Mouse (Mus musculus) heart, embryonic 16.5 days (tissue): ENCODE measurements around the gene Hoxc5. TPM values are rescaled to one million over a fixed set of nuclear protein-coding genes. Genes with fewer than 3 reads are reported as not detected.

Source experiments
- ATAC-seq: fragments of 200-750 bp; cut with Nextera tagmentation; replicated peaks from 2 replicates; pipeline ENCODE4 v1.8.0; 2017; ENCODE audit warnings: moderate number of reproducible peaks; ENCODE audit not compliant: insufficient read depth, low FRiP score; ENCODE audit errors: extremely low read depth
- H3K27ac ChIP-seq: fragments of 300-500 bp; sonication (generic); 2 replicates; pipeline ENCODE4 v1.5.1; 2014; ENCODE audit warnings: mild to moderate bottlenecking, low read length, control low read depth, moderate library complexity
- H3K27me3 ChIP-seq: fragments of 300-500 bp; sonication (generic); 2 replicates; pipeline ENCODE4 v1.6.1; 2014; ENCODE audit warnings: low read length, mixed read lengths; ENCODE audit not compliant: control insufficient read depth, insufficient read depth
- H3K36me3 ChIP-seq: fragments of 300-500 bp; sonication (generic); 2 replicates; pipeline ENCODE4 v1.6.1; 2014; ENCODE audit not compliant: control insufficient read depth, insufficient read depth
- H3K4me1 ChIP-seq: fragments of 300-500 bp; sonication (generic); 2 replicates; pipeline ENCODE4 v1.6.1; 2014; ENCODE audit warnings: low read length, mixed read lengths; ENCODE audit not compliant: control insufficient read depth, insufficient read depth
- H3K4me2 ChIP-seq: fragments of 300-500 bp; sonication (generic); 2 replicates; pipeline ENCODE4 v1.6.1; 2014; ENCODE audit warnings: low read depth, mild to moderate bottlenecking, control low read depth, low read length
- H3K4me3 ChIP-seq: fragments of 300-500 bp; sonication (generic); 2 replicates; pipeline ENCODE4 v1.5.1; 2014; ENCODE audit warnings: mild to moderate bottlenecking, control low read depth, low read length
- H3K9ac ChIP-seq: fragments of 300-500 bp; sonication (generic); 2 replicates; pipeline ENCODE4 v1.6.1; 2014; ENCODE audit warnings: low read length, control low read depth
- H3K9me3 ChIP-seq: fragments of 300-500 bp; sonication (generic); replicated peaks from 2 replicates; pipeline ENCODE4 v1.6.1; 2016; ENCODE audit warnings: low read length; ENCODE audit not compliant: control insufficient read depth
- WGBS: fragments of 180-500 bp; shearing (Covaris S2); extraction: QIAGEN DNeasy Blood & Tissue Kit; methylation state at CpG from one replicate; pipeline ENCODE4 v1.1.7; 2014; 5-methylcytosine and 5-hydroxymethylcytosine counted together
- polyA plus RNA-seq: library from polyadenylated mRNA; unstranded; fragments of >200 nt; fragmentation: Nextera tagmentation; extraction: Ambion mirVana; gene quantifications from 2 replicates; pipeline ENCODE4 v1.2.1, GENCODE M21; 2015

The Hoxc5 gene
- polyA plus RNA-seq, 1 experiment from 2014 or later, result 0.11 TPM

DNA sequence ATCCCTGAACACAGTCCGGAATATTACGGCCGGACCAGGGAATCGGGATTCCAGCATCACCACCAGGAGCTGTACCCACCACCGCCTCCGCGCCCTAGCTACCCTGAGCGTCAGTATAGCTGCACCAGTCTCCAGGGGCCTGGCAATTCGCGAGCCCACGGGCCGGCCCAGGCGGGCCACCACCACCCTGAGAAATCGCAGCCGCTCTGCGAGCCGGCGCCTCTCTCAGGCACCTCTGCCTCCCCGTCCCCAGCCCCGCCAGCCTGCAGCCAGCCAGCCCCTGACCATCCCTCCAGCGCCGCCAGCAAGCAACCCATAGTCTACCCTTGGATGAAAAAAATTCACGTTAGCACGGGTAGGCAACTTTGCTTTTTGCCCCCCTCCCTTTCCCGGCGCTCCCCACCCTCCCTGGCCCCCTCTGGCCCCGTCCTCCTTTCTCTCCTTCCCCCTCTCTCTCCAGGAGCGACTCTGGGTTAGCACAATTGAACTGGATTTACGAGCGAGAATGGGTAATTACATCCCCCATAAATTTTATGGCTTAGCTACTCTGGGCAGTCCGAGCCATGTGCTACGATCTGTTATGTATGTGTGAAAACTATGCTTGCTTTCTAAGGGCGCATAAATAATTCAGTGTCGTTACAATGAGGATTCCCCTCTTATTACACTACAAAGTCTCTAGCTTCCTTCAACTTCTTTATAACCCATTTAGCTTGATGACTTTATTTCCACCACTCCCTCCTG, 67.7 kb downstream of the Hoxc5 start:
- Histone ChIP-seq H3K4me1 (no peaks in the 10 kb centered on the region), H3K9ac (no peak overlapping the region), H3K4me2 (peak overlapping the region; percentile 44), H3K27me3 (peaks cover 94% of the 10 kb centered on the region), H3K4me3 (peak overlapping the region; percentile 25), H3K36me3 (no peaks in the 10 kb centered on the region), H3K27ac (no peak overlapping the region), H3K9me3 (no peaks in the 10 kb centered on the region)
- no peak for ATAC-seq
- WGBS, result under 1% methylated on average over 34 of the region's 34 CpGs

DNA sequence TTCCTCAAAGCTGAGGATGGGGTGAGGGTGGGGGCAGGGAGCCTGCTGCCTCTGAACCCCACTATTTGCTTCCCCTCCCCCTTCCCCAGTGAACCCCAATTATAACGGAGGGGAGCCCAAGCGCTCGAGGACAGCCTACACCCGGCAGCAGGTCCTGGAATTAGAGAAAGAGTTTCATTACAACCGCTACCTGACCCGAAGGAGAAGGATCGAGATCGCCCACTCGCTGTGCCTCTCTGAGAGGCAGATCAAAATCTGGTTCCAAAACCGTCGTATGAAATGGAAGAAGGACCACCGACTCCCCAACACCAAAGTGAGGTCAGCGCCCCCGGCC, 68.3 kb downstream of the Hoxc5 start:
- Histone ChIP-seq H3K9me3 (no peaks in the 10 kb centered on the region), H3K27ac (no peak overlapping the region), H3K27me3 (peaks cover 93% of the 10 kb centered on the region), H3K4me2 (no peak overlapping the region), H3K36me3 (no peaks in the 10 kb centered on the region), H3K9ac (no peak overlapping the region), H3K4me1 (no peaks in the 10 kb centered on the region), H3K4me3 (no peak overlapping the region)
- ATAC-seq, result no peak
- WGBS, result 2% methylated on average over 14 of the region's 14 CpGs

DNA sequence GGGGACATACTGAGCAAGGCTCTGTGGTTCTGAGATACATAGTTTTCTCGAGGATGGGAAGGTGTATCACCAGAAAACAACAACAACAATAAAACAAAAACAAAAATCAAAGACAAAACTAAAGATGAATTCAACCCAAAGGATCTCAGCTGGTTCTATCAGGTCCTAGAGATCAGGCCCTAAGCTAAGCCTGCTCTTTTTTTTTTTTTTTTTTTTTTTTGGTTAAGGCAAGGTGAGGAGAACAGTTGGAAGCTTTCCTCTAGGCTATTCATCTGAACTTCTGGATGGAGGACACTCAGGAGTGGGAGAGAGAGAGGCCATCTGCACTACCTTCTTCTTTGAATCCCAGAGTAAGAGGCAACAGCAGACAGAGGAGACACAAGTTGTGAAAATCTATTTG, 70.3 kb downstream of the Hoxc5 start:
- ATAC-seq, result no peak
- Histone ChIP-seq H3K9ac (no peak overlapping the region), H3K4me3 (no peak overlapping the region), H3K9me3 (no peaks in the 10 kb centered on the region), H3K27me3 (peaks cover 97% of the 10 kb centered on the region), H3K4me1 (no peaks in the 10 kb centered on the region), H3K36me3 (no peaks in the 10 kb centered on the region), H3K27ac (no peak overlapping the region), H3K4me2 (no peak overlapping the region)
- WGBS, result 23% methylated on average over 1 of the region's 1 CpGs

- Histone ChIP-seq H3K4me3 (no peak overlapping the region), H3K36me3 (no peaks in the 10 kb centered on the region), H3K27ac (no peak overlapping the region), H3K4me2 (no peak overlapping the region), H3K9ac (no peak overlapping the region), H3K9me3 (no peaks in the 10 kb centered on the region), H3K27me3 (peaks cover 98% of the 10 kb centered on the region), H3K4me1 (no peaks in the 10 kb centered on the region)
- ATAC-seq, result no peak
- 24% methylated on average over 10 of the region's 10 CpGs for WGBS
Measured at GRCm38 (mm10) chr15:103038701-103039480, 71.6 kb downstream of the Hoxc5 start.

GRCm38 (mm10) chr15:103039609-103040008, 72.4 kb downstream of the Hoxc5 start:
- Histone ChIP-seq H3K9ac (no peak overlapping the region), H3K4me2 (no peak overlapping the region), H3K27ac (no peak overlapping the region), H3K27me3 (peaks cover 98% of the 10 kb centered on the region), H3K9me3 (no peaks in the 10 kb centered on the region), H3K4me3 (no peak overlapping the region), H3K36me3 (no peaks in the 10 kb centered on the region), H3K4me1 (no peaks in the 10 kb centered on the region)
- WGBS, result 21% methylated on average over 3 of the region's 3 CpGs
- ATAC-seq, result no peak

- no peak overlapping the region for H3K4me2 ChIP-seq
- H3K27ac ChIP-seq, result no peak overlapping the region
- no peak overlapping the region for H3K9ac ChIP-seq
- 14% methylated on average over 12 of the region's 12 CpGs for WGBS
- no peak overlapping the region for H3K4me3 ChIP-seq
- H3K27me3 ChIP-seq, result peaks cover 96% of the 10 kb centered on the region
- ATAC-seq, result no peak
- H3K4me1 ChIP-seq, result no peaks in the 10 kb centered on the region
- H3K36me3 ChIP-seq, result no peaks in the 10 kb centered on the region
- H3K9me3 ChIP-seq, result no peaks in the 10 kb centered on the region
Measured at GRCm38 (mm10) chr15:103040601-103041000, 73.4 kb downstream of the Hoxc5 start.

- Histone ChIP-seq H3K9me3 (no peaks in the 10 kb centered on the region), H3K4me3 (no peak overlapping the region), H3K36me3 (no peaks in the 10 kb centered on the region), H3K4me2 (no peak overlapping the region), H3K27me3 (peaks cover 93% of the 10 kb centered on the region), H3K9ac (no peak overlapping the region), H3K27ac (no peak overlapping the region), H3K4me1 (no peaks in the 10 kb centered on the region)
- no peak for ATAC-seq
- WGBS, result 25% methylated on average over 5 of the region's 5 CpGs
Measured at GRCm38 (mm10) chr15:103041613-103042012, 74.4 kb downstream of the Hoxc5 start.

GRCm38 (mm10) chr15:103042209-103042608, 75.0 kb downstream of the Hoxc5 start:
- H3K27me3 ChIP-seq, result peaks cover 91% of the 10 kb centered on the region
- WGBS, result 0% methylated on average over 1 of the region's 1 CpGs
- no peak overlapping the region for H3K4me2 ChIP-seq
- no peak for ATAC-seq
- no peak overlapping the region for H3K4me3 ChIP-seq
- no peaks in the 10 kb centered on the region for H3K36me3 ChIP-seq
- no peak overlapping the region for H3K27ac ChIP-seq
- no peaks in the 10 kb centered on the region for H3K9me3 ChIP-seq
- H3K4me1 ChIP-seq, result no peaks in the 10 kb centered on the region
- no peak overlapping the region for H3K9ac ChIP-seq

- peaks cover 67% of the 10 kb centered on the region for H3K27me3 ChIP-seq
- no peaks in the 10 kb centered on the region for H3K9me3 ChIP-seq
- no peaks in the 10 kb centered on the region for H3K36me3 ChIP-seq
- H3K9ac ChIP-seq, result no peak overlapping the region
- ATAC-seq, result no peak
- WGBS, result 62% methylated on average over 2 of the region's 2 CpGs
- no peak overlapping the region for H3K27ac ChIP-seq
- no peaks in the 10 kb centered on the region for H3K4me1 ChIP-seq
- no peak overlapping the region for H3K4me3 ChIP-seq
- no peak overlapping the region for H3K4me2 ChIP-seq
Measured at GRCm38 (mm10) chr15:103051670-103052069, 84.4 kb downstream of the Hoxc5 start.
